Mouse (Mus musculus) stomach, postnatal 0 days (tissue): ENCODE results near the gene Sstr5.

ENCODE experiments used
- CTCF ChIP-seq: IDR thresholded peaks from 2 replicates; pipeline ENCODE4 v1.5.1; 2016; ENCODE audit warnings: antibody characterized with exemption, low read depth, mild to moderate bottlenecking, moderate library complexity
- EP300 ChIP-seq: optimal IDR thresholded peaks from 2 replicates; pipeline ENCODE3; 2016; ENCODE audit warnings: antibody characterized with exemption

DNA sequence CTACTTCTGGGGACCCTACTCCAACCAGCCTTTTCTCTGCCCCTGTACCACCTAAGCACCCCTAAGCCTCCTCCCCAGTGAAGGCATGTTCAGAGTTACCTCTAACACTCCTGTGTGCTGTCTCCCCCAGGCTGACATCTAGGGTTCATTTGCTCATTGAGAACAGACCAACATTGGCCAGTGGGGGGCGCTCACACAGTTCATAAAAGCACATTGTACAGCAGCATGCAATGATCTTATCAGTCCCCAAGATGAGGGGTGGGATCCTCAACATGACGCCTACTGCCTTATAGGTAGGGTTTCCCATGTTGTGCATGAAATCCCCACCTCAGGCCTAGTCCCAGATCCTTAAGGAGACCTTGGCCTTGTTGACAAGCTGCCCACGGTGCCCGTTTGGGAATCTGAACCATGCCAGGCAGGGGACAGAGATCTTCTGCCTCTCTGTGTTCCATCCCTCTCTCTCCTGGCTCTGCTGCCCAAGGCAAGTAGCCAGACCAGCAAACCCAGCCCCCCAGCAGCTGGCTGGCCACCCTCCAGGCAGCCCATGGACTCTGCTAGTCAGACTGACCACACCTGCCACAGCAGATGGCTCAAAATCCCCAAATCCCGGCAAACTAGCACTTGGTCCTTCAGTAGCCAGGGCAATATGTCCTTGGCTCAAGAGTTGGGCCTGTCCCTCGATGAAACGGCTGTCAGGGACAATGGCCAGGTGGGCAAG lies 11.9 kb upstream of the Sstr5 start:
- peak; percentile 72 for TF ChIP-seq CTCF
- no peak for TF ChIP-seq EP300
